Mouse (Mus musculus): Measurements from ENCODE around the gene Tmem56. TPM values are rescaled to one million over a fixed set of nuclear protein-coding genes. Genes with fewer than 3 reads are reported as not detected.

Gene Tmem56
- total RNA-seq, 2 experiments from 2014 or later = 0.92 to 1.4 TPM

- intact Hi-C loops (cut with DNase I) = no loop called here
- DNase-seq = peak in 1 of 2 experiments; percentile 10
Measured at GRCm38 (mm10) chr3:121250048-121250447, 32.9 kb downstream of the Tmem56 start.

GRCm38 (mm10) chr3:121242941-121243340 is 40.0 kb downstream of the Tmem56 start:
- no peak for DNase-seq
- intact Hi-C loops (cut with DNase I) = no loop called here

GRCm38 (mm10) chr3:121242111-121242936 is 40.6 kb downstream of the Tmem56 start:
- intact Hi-C loops (cut with DNase I) = no loop called here
- no peak for DNase-seq

GRCm38 (mm10) chr3:121240362-121241040 is 42.4 kb downstream of the Tmem56 start:
- intact Hi-C loops (cut with DNase I) = no loop called here
- DNase-seq = no peak

GRCm38 (mm10) chr3:121239096-121239495 is 43.8 kb downstream of the Tmem56 start:
- no peak for DNase-seq
- intact Hi-C loops (cut with DNase I) = no loop called here

- intact Hi-C loops (cut with DNase I) = no loop called here
- no peak for DNase-seq
Measured at GRCm38 (mm10) chr3:121224763-121225162, 58.1 kb downstream of the Tmem56 start.

- intact Hi-C loops (cut with DNase I) = no loop called here
- no peak for DNase-seq
Measured at GRCm38 (mm10) chr3:121224185-121224584, 58.7 kb downstream of the Tmem56 start.

- intact Hi-C loops (cut with DNase I) = no loop called here
- no peak for DNase-seq
Measured at GRCm38 (mm10) chr3:121221987-121222386, 60.9 kb downstream of the Tmem56 start.

- DNase-seq = no peak
- intact Hi-C loops (cut with DNase I) = no loop called here
Measured at GRCm38 (mm10) chr3:121217011-121217410, 65.9 kb downstream of the Tmem56 start.

- intact Hi-C loops (cut with DNase I) = no loop called here
- no peak for DNase-seq
Measured at GRCm38 (mm10) chr3:121213501-121213900, 69.4 kb downstream of the Tmem56 start.

- no peak for DNase-seq
- intact Hi-C loops (cut with DNase I) = no loop called here
Measured at GRCm38 (mm10) chr3:121212156-121212555, 70.7 kb downstream of the Tmem56 start.

- intact Hi-C loops (cut with DNase I) = no loop called here
- DNase-seq = no peak
Measured at GRCm38 (mm10) chr3:121208994-121209393, 73.9 kb downstream of the Tmem56 start.

GRCm38 (mm10) chr3:121206202-121206882 is 76.6 kb downstream of the Tmem56 start:
- intact Hi-C loops (cut with DNase I) = no loop called here
- DNase-seq = no peak

- intact Hi-C loops (cut with DNase I) = no loop called here
- DNase-seq = no peak
Measured at GRCm38 (mm10) chr3:121202638-121203037, 80.3 kb downstream of the Tmem56 start.

GRCm38 (mm10) chr3:121201012-121201747 is 81.7 kb downstream of the Tmem56 start:
- intact Hi-C loops (cut with DNase I) = no loop called here
- no peak for DNase-seq

GRCm38 (mm10) chr3:121189199-121189598 is 93.7 kb downstream of the Tmem56 start:
- intact Hi-C loops (cut with DNase I) = no loop called here

GRCm38 (mm10) chr3:121187510-121187909 is 95.4 kb downstream of the Tmem56 start:
- DNase-seq = no peak
- intact Hi-C loops (cut with DNase I) = no loop called here

More at GRCm38 (mm10) chr3:121189199-121189598, 93.7 kb downstream of the Tmem56 start:
- DNase-seq = no peak

GRCm38 (mm10) chr3:121186925-121187324 is 96.0 kb downstream of the Tmem56 start:
- no peak for DNase-seq
- intact Hi-C loops (cut with DNase I) = no loop called here

- intact Hi-C loops (cut with DNase I) = no loop called here
- no peak for DNase-seq
Measured at GRCm38 (mm10) chr3:121185197-121185596, 97.7 kb downstream of the Tmem56 start.

- intact Hi-C loops (cut with DNase I) = no loop called here
- no peak for DNase-seq
Measured at GRCm38 (mm10) chr3:121176011-121176410, 106.9 kb downstream of the Tmem56 start.
